Mouse (Mus musculus): ENCODE results near the gene Slc1a2.

DNA sequence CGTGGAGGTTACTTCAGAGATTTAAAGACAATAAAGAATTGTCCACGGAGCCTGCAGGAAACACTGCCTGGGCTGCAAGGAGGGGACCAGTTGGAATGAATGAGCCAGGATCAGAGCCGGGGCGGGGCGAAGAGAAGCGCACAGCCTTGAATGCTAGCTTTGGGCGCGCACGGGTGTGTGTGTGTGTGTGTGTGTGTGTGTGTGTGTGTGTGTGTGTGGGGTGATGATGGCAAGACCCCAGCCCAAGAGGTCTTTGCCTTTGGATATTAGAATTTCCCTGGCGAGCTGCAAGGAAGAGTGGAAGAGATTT lies 1.0 kb downstream of the Slc1a2 start:
- no peak for TF ChIP-seq CTCF (IDR thresholded peaks at IDR 0.05; ENCODE audit: extremely low read depth, insufficient read depth, insufficient read length, insufficient replicate concordance)
- TF ChIP-seq POLR2A (IDR thresholded peaks at IDR 0.05; ENCODE audit: low read depth, low read length) = no peak
